Mouse (Mus musculus) c-Kit-positive CD71-positive TER-119-negative erythroid progenitor cells, embryonic 14.5 days (primary cell): ENCODE results near the gene Shc1.

Experiments used
- DNase-seq: peaks from one replicate; pipeline ENCODE4 v3.0.0-alpha.2; 2013; ENCODE audit warnings: low read depth

Shc1 gene

GRCm38 (mm10) chr3:89451916-89452315, 33.7 kb downstream of the Shc1 start:
- no peak for DNase-seq

GRCm38 (mm10) chr3:89454401-89455177, 36.3 kb downstream of the Shc1 start, which contains the start of gene Pmvk:
Pmvk (plus strand) TSS chr3:89454541.
- DNase-seq, result no peak

GRCm38 (mm10) chr3:89455786-89456285, 37.6 kb downstream of the Shc1 start:
- DNase-seq, result no peak

DNA sequence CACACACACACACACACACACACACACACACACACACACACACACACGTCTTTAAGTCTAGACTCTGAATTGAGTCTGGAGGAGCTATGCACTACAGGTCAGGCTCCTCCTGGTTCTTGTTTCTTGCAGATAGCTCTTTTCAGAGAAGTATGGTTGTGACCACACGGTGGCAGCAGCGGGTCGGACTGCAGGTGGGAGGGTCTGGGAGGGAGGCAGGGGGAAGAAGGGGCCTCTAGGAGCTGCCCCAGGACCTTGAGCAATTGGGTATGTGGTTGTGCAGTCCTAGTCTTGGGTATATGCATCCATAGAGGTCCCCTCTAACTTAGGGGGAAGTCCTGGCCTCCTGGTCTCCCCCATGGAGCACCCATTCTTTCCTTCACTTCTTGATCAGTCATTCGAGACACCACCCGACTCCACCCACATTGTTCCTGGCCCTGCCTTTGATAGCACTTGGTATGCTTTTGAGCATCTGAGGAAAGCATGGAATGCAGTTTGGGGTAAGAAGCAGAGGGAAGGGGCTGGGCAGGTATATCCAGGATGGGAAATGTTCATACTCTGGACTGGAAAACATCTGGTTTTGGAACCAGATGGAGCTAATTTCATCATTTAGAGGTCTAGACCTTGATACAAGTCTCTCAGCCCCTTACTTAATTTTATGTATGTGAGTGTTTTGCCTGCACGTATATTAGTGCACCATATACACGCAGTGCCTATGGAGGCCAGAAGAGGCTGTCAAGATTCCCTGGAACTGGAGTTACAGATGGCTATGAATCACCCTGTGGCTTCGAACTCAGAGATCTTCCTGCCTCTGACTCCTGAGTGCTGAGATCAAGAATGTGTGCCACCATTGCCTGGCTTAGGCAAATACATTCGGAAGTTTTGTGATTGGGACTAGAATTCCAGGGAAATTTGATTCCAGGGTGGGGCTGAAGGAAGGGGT, 38.8 kb downstream of the Shc1 start:
- DNase-seq, result peak; percentile 87

- DNase-seq, result peak; percentile 81
These were observed 40.2 kb downstream of the Shc1 start for GRCm38 (mm10) chr3:89458372-89458964.

GRCm38 (mm10) chr3:89458965-89459807, 40.9 kb downstream of the Shc1 start:
- DNase-seq, result peak; percentile 93

- DNase-seq, result no peak
These were observed 50.0 kb downstream of the Shc1 start for GRCm38 (mm10) chr3:89468268-89468667.

GRCm38 (mm10) chr3:89472280-89472679, 54.0 kb downstream of the Shc1 start:
- DNase-seq, result no peak

GRCm38 (mm10) chr3:89473838-89474237, 55.6 kb downstream of the Shc1 start:
- no peak for DNase-seq

GRCm38 (mm10) chr3:89479055-89479454, 60.8 kb downstream of the Shc1 start:
- DNase-seq, result no peak
